Mouse (Mus musculus) intestine, postnatal 0 days (tissue): ENCODE results near the gene Gm4302. TPM values are rescaled to one million over a fixed set of nuclear protein-coding genes. Genes with fewer than 3 reads are reported as not detected.

Source experiments
- polyA plus RNA-seq: library from polyadenylated mRNA; unstranded; fragments of >200 nt; fragmentation: Nextera tagmentation; extraction: Ambion mirVana; gene quantifications from 2 replicates; pipeline ENCODE4 v1.2.1, GENCODE M21; 2015

Gene Gm4302
- polyA plus RNA-seq, 1 experiment from 2014 or later: not detected

Other genes with a start within 250 kb of the Gm4302 start
- gene Gm4301, start 5.2 kb upstream of the Gm4302 start, polyA plus RNA-seq: not detected in 2 replicates
- gene Gm4303, start 5.1 kb downstream of the Gm4302 start, polyA plus RNA-seq: not detected in 2 replicates
- not detected in 2 replicates for gene Gm4305, start 10.3 kb downstream of the Gm4302 start, polyA plus RNA-seq
- not detected in 2 replicates for gene Gm4307, start 20.5 kb downstream of the Gm4302 start, polyA plus RNA-seq
- gene Gm4312, start 41.7 kb downstream of the Gm4302 start, polyA plus RNA-seq: not detected in 2 replicates
- 4.5 and 5.9 TPM in 2 replicates for gene Tmtc3, start 146.5 kb downstream of the Gm4302 start, polyA plus RNA-seq
- 1.6 and 1.7 TPM in 2 replicates for gene Cep290, start 146.7 kb downstream of the Gm4302 start, polyA plus RNA-seq
- gene 4930430F08Rik, start 249.6 kb downstream of the Gm4302 start, polyA plus RNA-seq: 3.6 TPM in 2 replicates
- gene 1700017N19Rik, start 249.6 kb downstream of the Gm4302 start, polyA plus RNA-seq: not detected in 2 replicates